Mouse (Mus musculus): ENCODE data around the gene Castor1.

Gene Castor1

DNA sequence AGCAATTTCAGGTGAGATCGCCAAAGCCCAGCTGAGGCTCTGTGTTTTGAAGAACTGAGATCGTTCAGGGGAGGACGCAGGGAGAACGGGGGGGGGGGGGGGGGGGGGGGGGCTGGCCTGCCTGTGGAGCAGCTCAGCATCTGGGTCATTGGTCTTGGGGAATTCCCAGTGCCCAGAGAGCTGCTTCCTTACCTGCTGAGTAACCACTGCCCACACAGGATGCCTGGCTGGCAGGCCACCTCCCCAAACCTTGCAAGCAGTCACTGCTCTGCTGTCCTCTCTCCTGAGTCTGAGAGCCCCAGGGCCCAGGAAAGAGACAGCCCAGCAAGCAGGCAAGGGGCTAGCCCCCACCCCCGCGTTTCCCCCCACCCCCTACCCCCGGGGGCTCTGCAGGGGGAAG, 44.8 kb downstream of the Castor1 start:
- DNase-seq (ENCODE audit: low spot score in 2 of 2): no peak

DNA sequence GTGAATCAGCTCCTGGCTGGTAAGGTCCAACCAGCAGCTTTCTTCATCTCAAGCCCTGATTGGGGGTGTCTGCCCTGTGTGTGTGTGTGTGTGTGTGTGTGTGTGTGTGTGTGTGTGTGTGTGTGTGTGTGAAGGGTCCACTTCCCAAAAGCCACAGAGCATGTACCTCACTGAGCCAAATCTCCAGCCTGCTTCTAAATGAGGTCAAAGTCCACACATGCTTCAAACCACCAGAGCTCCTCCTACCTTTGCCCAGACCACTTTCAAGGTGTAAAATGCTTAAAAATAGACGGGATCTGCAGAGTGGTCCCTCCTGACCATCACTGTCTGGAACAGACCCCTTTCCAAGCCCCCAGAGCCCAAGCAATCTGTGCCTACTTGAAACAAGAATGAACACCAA, 45.3 kb downstream of the Castor1 start:
- DNase-seq (ENCODE audit: low spot score in 2 of 2): no peak

DNA sequence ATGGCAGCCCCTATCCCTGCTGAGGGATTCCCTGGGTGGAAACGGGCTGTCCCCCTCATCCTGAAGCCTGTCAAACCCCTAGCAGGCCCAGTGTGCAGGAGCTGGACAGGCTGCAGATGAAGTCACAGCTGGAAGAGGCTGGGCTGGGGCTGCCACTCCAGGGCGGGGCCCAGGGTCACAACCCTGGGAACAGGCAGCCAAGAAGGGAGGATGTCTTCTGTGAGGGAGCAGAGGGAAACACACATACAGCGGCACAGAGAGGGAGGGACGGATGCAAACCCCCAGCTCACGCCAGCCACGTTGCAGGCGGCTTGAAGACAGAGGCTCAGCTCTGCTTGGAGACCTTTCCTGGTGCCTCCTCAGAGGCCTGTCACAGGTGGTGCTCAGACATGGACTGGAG, 46.0 kb downstream of the Castor1 start:
- no peak for DNase-seq (ENCODE audit: low spot score in 2 of 2)

DNA sequence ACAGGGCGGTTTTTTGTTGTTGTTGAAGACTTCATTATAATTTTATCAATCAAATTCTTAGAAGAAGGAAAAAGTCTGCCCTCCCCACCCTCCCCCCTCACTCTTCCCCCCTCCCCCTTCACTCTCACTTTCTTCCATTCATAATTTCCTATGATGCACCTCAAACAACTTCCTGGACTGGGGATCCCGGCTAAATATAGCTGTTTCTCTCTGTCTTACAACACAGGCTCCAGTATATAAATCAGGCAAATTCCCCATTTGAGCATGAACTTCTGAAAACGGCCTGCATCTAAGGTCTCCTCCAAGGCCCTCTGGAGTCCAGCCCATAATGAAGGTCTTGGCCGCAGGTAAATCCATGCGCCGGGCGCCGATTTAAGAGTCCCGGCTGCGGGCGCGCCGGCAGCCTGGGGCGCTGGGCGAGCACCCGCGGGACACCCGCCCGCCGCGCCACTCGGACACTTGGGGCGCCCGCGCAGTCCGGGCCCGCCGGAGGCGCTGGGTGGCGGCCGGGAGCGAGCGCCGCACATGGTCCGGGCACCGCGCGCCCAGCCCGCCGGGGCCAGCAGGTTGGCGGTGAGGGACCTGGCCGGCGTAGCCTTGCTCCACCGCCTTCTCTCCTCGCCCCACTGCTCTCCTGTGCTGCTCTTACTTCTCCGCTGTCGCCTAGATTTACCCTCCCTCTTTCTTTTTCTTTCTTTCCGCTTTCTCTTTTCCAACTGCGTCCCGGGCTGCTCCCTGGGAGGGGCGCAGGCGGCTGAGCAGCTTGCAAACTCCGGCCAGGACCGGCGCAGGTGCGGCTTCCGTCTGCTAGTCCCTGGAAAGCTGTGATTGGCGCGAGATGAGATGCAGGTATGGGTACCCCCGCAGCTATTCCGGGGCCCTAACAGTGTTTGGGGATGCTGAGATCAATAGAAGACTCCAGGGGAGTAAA, 48.5 kb downstream of the Castor1 start:
- no peak for DNase-seq (ENCODE audit: low spot score in 2 of 2)

DNA sequence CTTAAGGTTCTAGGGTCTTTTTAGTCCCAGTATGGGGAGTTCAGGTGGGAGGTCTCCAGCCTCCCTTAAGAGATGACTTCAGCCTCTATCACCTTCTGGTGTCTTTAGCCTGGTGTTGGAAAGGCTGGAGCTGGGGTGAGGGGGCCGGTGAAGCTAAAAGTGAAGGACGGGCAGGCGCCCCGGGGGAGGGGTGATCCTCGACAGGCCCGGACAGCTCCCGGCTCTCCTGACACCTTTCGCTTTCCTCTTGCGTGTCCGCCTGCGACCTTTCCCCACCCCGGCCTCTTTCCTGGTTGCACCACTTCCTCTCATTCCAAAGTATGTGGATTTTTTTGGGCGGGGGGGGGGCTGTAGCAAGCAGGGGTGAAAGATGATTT, 49.2 kb downstream of the Castor1 start:
- no peak for DNase-seq (ENCODE audit: low spot score in 2 of 2)

DNA sequence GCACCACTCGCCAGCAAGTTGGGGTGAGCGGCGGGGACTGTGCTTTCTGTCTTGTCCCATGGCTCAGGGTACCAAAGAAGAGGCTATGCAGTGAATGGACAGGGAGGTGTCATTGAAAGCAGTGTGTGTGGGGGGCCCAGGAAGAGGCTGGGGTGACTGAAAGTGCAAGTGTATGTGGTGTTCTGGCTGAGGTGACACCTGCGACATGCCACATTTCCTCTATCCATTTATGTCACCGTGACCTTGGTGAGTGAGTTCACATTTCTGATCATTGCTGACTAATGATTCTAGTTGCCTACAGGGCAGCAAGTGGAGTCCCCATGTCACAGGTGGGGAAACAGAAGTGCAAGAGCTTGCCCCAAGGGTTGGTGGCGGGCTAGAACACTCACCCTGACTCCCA, 50.5 kb downstream of the Castor1 start:
- no peak for DNase-seq (ENCODE audit: low spot score in 2 of 2)

DNA sequence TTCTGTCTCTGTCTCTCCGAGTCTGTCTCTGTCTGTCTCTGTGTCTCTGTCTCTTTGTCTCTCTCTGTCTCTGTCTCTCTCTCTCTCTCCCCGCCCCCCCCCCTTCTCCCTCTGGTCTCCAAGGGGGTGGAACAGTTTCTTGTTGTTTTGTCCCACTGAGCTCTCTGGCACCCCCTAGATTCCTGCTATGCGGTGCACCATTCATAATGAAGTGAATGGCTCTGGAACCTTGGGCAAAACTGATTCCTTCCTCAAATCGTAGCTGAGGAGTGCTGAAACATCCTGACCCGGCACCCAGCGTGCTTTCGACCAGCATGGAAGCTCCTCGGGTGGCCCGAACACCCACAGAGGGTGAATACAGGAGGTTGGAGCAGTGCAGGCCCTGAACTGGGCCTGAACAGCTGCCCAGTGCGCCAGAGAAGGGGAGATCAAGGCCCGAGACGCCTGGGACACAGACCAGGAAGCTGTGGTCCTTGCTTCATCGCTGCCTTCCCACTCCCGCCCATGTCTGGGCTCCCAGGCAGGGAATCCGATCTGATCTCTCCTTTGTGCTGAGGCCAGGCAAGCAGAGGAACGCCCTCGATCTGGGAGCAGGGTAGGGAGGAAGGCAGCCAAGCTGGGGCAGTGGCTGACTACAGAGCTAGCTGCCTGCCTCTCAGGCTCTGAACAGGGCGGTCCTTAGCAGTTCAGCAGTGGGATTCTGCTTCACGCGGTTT, 52.9 kb downstream of the Castor1 start:
- DNase-seq (ENCODE audit: low spot score in 2 of 2): no peak

DNA sequence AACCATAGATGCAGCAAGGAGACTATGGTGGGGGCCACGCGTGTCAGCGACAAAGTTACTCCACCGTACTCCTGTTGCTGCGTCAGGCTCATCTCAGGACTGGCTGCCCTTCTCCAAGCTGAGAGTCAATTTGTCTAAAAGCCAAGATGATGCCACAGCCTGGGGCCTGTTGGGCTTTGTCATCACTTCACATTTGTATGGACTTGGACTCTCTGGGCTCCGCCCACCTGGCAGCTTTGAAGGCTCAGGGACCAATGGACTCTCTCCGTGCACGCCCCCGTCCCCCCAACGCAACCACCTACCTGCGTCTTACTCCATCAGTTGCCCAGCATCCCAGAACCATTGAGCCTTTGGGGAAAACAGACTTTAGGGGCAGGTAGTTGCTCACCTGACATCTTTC, 53.5 kb downstream of the Castor1 start:
- DNase-seq (ENCODE audit: low spot score in 2 of 2): no peak

Data from right cerebral cortex, postnatal 10 days (tissue).